Mouse (Mus musculus): Measurements from ENCODE around the gene Nutm1.
"Not testable (repeated sequence)": the region's sequence is repeated elsewhere in the genome, so short reads cannot be mapped to it uniquely, and the experiment has no call there.

The Nutm1 gene

GRCm38 (mm10) chr2:112259241-112259962 is at the start of gene Nutm1:
Gene Nutm1 (minus strand): TSS chr2:112259291.
- in situ Hi-C loops (cut with MboI; ENCODE audit: low pct_unique_long_range_greater_than_20kb in 1 of 2, low sequenced_read_pairs in 2 of 2, unreplicated experiment in 1 of 2) = loop anchor here (25.0 kb wide), 1 partner anchor 228 kb away; the partner anchor contains the start of genes Aven (in 2 of the 2) and Chrm5 (in 2 of the 2)

DNA sequence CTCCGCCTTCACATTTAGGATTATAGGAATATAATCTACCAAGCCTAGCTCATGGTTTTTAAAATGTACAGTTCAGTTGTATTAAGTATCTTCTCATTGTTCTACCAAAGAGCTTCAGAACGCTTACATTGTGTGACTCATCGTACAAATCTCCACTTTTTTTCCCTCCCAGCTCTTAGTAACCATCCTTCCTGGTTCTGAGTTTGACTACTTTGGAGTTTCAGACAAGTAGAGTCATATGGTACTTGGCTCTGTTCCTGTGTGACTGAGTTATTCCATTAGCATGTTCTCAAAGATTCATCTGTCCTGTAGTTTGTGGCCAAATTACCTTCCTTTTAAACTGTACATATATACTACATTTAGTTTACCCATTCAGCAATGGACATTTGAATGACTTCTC is 49.6 kb upstream of the Nutm1 start:
- in situ Hi-C loops (cut with MboI; ENCODE audit: low pct_unique_long_range_greater_than_20kb in 1 of 2, low sequenced_read_pairs in 2 of 2, unreplicated experiment in 1 of 2) = no loop called here

DNA sequence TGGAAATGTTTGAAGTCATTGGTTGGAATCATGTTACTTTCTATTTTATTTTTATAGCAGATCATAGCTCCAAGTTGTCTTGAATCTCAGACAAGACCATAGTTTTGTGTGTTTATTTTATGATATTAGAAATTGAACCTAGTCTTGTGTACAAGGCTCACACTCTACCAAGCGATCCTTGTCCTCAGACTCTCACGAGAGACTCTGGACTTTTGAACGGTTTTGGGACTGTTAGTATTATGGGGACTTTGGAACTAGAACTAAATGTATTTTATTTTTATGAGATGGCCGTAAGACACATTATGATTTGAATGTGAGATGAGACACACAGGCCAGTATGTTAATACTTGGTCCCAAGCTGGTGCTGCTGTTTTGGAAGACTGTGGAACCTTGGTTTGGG is 39.1 kb upstream of the Nutm1 start:
- in situ Hi-C loops (cut with MboI; ENCODE audit: low pct_unique_long_range_greater_than_20kb in 1 of 2, low sequenced_read_pairs in 2 of 2, unreplicated experiment in 1 of 2) = no loop called here

DNA sequence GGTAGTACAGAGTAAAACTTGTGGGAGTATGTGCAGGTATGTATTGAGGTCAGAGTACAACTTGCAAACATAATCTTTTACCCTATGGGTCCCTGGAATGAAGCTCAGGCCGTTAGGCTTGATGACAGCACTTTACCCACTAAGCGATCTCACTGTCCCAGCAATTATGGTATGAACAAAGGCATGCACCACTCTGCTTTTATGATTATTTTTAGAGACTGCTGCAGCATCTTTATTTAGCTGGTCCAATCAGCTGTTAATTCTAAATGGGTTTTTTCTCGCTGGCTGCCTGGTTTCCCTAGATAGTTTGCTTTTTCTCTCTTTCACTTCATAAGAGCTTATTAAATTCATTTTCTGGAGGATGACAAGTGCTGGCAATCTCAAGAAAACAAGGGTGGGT is 37.1 kb upstream of the Nutm1 start:
- in situ Hi-C loops (cut with MboI; ENCODE audit: low pct_unique_long_range_greater_than_20kb in 1 of 2, low sequenced_read_pairs in 2 of 2, unreplicated experiment in 1 of 2) = no loop called here

GRCm38 (mm10) chr2:112292823-112293222 is 33.7 kb upstream of the Nutm1 start:
- in situ Hi-C loops (cut with MboI; ENCODE audit: low pct_unique_long_range_greater_than_20kb in 1 of 2, low sequenced_read_pairs in 2 of 2, unreplicated experiment in 1 of 2) = no loop called here

DNA sequence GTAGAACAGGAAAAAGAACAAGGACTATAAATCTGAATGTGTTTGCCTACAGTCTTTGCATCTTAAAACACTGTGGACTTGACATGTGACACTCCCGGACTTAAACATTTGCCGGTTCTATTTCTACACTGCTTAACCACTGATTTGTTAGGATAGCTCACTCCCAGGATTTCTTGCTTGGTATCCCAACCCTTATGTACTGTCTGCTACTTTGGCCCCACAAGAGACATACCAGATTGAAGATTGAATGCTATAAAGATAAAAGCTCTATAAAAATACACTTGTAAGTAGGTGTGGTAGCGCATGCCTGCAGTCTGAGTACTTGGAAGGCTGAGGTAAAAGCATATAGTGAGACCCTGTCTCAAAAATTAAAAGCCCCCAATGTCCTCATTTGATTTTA is 30.4 kb upstream of the Nutm1 start:
- in situ Hi-C loops (cut with MboI; ENCODE audit: low pct_unique_long_range_greater_than_20kb in 1 of 2, low sequenced_read_pairs in 2 of 2, unreplicated experiment in 1 of 2) = no loop called here

- in situ Hi-C loops (cut with MboI; ENCODE audit: low pct_unique_long_range_greater_than_20kb in 1 of 2, low sequenced_read_pairs in 2 of 2, unreplicated experiment in 1 of 2) = no loop called here
Measured at GRCm38 (mm10) chr2:112287059-112287458, 28.0 kb upstream of the Nutm1 start.

DNA sequence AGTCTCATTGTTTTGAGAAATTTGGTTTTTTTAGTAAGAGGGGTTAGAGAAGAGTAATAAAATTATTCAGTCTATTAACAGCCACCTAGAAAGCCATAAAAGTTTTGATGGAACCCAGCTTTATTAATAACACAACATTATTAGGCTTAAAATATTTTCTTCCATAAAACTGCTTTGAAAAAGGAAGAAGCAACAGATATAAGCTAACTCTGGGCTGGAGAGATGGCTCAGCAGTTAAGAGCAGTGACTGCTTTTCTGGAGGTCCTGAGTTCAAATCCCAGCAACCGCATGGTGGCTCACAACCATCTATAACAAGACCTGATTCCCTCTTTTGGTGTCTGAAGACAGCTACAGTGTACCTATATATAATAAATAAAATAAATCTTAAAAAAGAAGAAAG is 27.0 kb upstream of the Nutm1 start:
- in situ Hi-C loops (cut with MboI; ENCODE audit: low pct_unique_long_range_greater_than_20kb in 1 of 2, low sequenced_read_pairs in 2 of 2, unreplicated experiment in 1 of 2) = not testable (repeated sequence)

DNA sequence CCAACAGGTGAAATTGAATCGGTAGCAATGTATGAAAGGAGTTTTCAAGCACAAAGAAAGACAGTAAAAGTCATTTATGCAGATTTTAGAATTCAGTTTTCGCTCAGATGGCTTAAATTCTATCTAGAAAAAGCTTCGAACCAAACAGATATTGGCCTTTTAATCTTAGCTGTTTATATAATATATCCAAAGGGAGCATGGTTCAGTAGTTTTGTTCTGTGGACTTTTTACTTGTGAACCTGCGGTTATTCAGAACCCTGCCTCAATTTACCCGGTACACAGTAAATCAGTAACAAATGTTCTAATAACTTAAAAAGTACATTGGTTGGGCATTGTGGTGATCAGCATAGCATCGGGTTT is 25.9 kb upstream of the Nutm1 start:
- in situ Hi-C loops (cut with MboI; ENCODE audit: low pct_unique_long_range_greater_than_20kb in 1 of 2, low sequenced_read_pairs in 2 of 2, unreplicated experiment in 1 of 2) = no loop called here

GRCm38 (mm10) chr2:112284363-112285030 is 25.4 kb upstream of the Nutm1 start:
- in situ Hi-C loops (cut with MboI; ENCODE audit: low pct_unique_long_range_greater_than_20kb in 1 of 2, low sequenced_read_pairs in 2 of 2, unreplicated experiment in 1 of 2) = no loop called here

GRCm38 (mm10) chr2:112282846-112283245 is 23.8 kb upstream of the Nutm1 start:
- in situ Hi-C loops (cut with MboI; ENCODE audit: low pct_unique_long_range_greater_than_20kb in 1 of 2, low sequenced_read_pairs in 2 of 2, unreplicated experiment in 1 of 2) = no loop called here

DNA sequence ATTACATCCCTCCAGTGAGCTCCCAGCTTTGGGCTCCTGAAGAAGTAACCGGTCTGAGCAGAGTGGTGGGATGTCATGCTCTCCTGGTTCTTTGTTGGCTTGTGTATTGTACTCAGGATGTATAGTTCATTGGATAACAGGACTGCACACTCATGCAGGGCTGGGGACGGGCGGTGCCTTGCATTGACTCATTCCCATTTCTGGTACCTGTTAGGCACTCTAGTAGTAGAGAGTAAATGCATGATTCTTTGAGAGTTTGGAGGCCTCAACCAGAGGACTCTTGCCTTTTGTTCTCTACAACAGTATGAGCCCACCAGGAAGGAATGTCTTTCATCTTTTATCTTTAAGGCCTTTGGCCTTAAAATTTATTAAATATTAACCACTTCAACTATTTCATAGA is 17.8 kb upstream of the Nutm1 start:
- in situ Hi-C loops (cut with MboI; ENCODE audit: low pct_unique_long_range_greater_than_20kb in 1 of 2, low sequenced_read_pairs in 2 of 2, unreplicated experiment in 1 of 2) = no loop called here

DNA sequence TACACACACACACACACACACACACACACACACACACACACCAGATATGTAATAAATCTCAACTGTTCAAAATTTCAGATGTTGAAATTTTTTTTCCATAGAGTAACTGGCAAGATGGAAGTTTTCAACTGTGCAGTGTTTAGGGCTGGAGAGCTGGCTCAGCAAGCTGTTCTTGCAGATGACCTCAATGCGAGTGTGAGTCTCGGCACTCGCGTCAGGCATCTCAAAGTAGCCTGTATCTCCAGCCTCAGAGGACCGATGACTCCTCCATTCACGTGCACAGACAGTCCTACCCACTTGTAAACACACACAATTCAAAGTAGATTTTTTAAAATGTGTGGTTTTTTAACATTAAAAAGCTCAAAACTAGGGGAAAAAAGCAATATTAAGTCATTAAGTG is 14.4 kb upstream of the Nutm1 start:
- in situ Hi-C loops (cut with MboI; ENCODE audit: low pct_unique_long_range_greater_than_20kb in 1 of 2, low sequenced_read_pairs in 2 of 2, unreplicated experiment in 1 of 2) = loop anchor here (25.0 kb wide), 1 partner anchor 214 kb away; the partner anchor contains the start of genes Aven (in 2 of the 2) and Chrm5 (in 2 of the 2)

DNA sequence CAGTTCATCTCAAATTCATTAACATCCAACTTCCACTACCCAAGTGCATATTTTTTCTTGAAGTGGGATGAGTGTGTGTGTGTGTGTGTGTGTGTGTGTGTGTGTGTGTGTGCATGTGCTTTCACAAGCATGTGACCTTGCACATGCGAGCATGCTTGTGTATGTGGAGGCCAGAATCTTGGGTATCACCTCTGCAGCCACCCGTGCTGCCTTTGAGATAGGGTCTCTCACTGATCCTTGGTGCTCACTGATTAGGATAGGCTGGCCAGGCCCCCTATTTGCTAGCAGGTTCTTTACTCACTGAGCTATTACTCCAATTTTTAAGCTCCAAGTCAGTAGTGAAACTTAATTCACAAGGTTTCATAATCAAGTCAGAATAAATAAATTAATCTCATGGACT is 13.8 kb upstream of the Nutm1 start:
- in situ Hi-C loops (cut with MboI; ENCODE audit: low pct_unique_long_range_greater_than_20kb in 1 of 2, low sequenced_read_pairs in 2 of 2, unreplicated experiment in 1 of 2) = loop anchor here (25.0 kb wide), 1 partner anchor 214 kb away; the partner anchor contains the start of genes Aven (in 2 of the 2) and Chrm5 (in 2 of the 2)

- in situ Hi-C loops (cut with MboI; ENCODE audit: low pct_unique_long_range_greater_than_20kb in 1 of 2, low sequenced_read_pairs in 2 of 2, unreplicated experiment in 1 of 2) = loop anchor here (25.0 kb wide), 1 partner anchor 217 kb away; the partner anchor contains the start of genes Aven (in 2 of the 2) and Chrm5 (in 2 of the 2)
Measured at GRCm38 (mm10) chr2:112270011-112270410, 10.9 kb upstream of the Nutm1 start.

- in situ Hi-C loops (cut with MboI; ENCODE audit: low pct_unique_long_range_greater_than_20kb in 1 of 2, low sequenced_read_pairs in 2 of 2, unreplicated experiment in 1 of 2) = loop anchor here (25.0 kb wide), 1 partner anchor 220 kb away; the partner anchor contains the start of genes Aven (in 2 of the 2) and Chrm5 (in 2 of the 2)
Measured at GRCm38 (mm10) chr2:112267547-112268269, 8.6 kb upstream of the Nutm1 start.

DNA sequence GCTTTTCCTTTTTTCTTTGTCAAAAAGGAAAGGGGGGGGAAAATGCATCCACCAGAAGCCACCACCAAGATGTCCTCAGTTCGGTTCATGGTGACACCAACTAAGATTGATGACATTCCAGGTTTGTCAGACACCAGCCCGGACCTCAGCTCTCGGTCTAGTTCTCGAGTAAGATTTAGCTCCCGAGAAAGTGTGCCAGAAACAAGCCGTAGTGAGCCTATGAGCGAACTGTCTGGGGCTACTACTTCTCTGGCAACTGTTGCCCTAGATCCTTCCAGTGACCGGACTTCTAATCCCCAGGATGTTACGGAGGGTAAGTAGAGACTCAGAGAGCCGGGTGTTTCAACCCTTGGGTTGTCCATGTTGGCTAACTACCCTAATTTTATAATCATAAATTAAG is 7.7 kb upstream of the Nutm1 start:
- in situ Hi-C loops (cut with MboI; ENCODE audit: low pct_unique_long_range_greater_than_20kb in 1 of 2, low sequenced_read_pairs in 2 of 2, unreplicated experiment in 1 of 2) = loop anchor here (25.0 kb wide), 1 partner anchor 221 kb away; the partner anchor contains the start of genes Aven (in 2 of the 2) and Chrm5 (in 2 of the 2)

DNA sequence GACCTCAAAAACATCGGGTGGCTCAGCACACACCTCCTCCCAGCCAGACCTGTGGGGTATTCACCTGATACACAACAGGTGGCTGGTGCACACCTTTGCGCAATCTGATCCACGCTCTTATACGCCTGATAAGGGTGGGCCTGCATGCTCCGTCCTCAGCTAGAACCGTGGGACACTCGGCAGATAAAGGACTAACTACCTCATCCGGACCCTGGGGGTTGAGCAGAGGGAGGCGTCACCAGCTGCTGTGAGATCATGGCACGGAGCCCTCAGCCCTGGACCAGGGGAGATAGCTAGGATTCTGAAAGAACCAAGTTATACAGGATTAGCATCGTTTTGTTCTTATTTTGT is 7.1 kb upstream of the Nutm1 start, which contains the start of gene Gm21985:
Gene Gm21985 (plus strand): TSS at position 73 of the 351 bp plus-strand sequence.
- in situ Hi-C loops (cut with MboI; ENCODE audit: low pct_unique_long_range_greater_than_20kb in 1 of 2, low sequenced_read_pairs in 2 of 2, unreplicated experiment in 1 of 2) = loop anchor here (25.0 kb wide), 1 partner anchor 221 kb away; the partner anchor contains the start of genes Aven (in 2 of the 2) and Chrm5 (in 2 of the 2)

Data from mouse embryonic stem cell (cell line).